Mouse (Mus musculus) WW6 (cell line): ENCODE results near the gene Bysl.
"Not testable (repeated sequence)": the region's sequence is repeated elsewhere in the genome, so short reads cannot be mapped to it uniquely, and the experiment has no call there.

Experiments
- DNase-seq: peaks from one replicate; pipeline ENCODE4 v3.0.0-alpha.2; 2013; ENCODE audit warnings: low read depth, low spot score

The Bysl gene

DNA sequence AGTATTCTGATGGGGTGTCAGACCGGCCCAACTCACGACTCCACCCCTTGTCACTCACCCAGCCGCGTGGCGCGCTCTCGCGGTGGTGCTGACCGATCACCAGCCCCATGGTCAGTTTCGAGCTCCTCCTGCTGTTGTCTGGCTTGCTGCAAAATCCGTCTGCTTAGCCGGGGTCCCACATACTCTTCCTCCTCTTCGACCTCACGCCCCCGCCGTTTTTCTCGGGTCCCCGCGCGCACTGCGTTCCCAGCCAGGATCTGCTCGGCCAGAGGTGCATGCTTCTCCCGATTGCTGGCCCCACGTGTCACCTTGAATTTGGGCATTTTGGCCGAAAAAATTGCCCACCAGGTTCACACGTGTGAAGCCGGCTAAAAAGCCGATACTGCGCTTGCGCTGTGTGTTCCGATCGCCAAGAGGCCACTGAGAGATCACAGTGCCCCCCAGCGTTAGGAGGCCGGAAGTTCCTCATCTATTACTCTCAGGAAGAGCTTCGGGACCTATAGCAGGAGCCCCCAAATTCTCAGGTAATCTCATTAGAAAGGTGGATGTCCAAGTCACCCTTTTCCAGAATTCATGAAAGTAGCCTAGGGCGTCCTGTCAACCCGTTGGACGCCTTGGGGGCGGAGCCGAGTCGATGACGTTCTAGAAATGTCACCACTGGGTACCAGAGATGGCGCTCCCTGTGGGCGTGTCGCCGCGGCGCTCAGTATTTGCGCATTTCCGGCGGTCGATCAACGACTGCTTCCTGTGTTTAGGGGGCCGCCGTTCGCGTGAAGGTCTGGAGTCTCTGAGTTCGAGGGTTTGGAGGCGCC, at the start of gene Bysl, which contains the start of the genes Med20 and Gm20517:
Bysl (minus strand) TSS at position 644 of the 812 bp plus-strand sequence.
Med20 (plus strand) TSS at position 734 of the 812 bp plus-strand sequence.
Gm20517 (plus strand) TSS at position 741 of the 812 bp plus-strand sequence.
- DNase-seq: peak; percentile 89

DNA sequence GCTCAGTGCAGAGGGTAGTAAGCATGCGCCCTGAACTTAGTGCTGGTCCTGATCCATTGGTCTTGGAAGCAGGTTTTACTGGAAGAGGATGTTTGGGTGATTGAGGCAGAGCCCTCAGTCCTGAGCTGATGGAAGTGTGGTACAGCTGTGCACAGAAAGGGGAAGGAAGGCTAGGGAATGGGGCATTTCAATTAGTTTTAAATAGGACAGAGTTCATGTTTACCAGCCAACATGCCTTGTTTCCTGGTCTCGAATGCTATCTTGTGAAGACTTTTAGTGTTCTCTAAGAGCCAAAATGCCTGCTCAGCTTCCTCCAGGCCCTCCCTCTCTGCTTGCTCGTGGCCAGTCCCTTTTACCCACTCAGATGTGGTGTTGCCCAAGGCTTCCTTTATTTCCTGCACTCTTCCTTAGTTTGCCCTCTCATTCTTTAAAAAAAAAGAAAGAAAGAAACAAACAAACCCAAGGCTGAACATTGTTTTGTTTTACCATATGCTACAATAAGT, 47.5 kb upstream of the Bysl start:
- DNase-seq: no peak

DNA sequence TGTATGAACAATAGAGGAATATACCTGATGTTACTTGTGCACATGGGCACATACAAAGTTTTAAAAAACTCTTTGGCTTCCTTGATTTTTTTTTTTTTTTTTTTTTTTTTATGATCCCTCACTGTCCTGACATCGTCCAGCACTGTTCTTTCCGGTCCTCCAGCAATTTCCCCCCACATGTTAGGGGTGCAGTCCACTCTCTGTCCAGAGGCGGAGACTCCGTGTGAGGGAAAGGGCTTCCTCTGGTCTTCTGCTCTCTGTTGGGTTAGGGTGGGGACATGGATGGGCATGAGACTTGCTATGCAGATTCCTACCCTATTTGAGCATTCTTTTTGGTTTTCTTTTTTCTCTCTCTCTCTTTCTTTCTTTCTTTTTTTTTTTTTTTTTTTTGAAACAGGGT, 46.6 kb upstream of the Bysl start:
- DNase-seq: no peak

DNA sequence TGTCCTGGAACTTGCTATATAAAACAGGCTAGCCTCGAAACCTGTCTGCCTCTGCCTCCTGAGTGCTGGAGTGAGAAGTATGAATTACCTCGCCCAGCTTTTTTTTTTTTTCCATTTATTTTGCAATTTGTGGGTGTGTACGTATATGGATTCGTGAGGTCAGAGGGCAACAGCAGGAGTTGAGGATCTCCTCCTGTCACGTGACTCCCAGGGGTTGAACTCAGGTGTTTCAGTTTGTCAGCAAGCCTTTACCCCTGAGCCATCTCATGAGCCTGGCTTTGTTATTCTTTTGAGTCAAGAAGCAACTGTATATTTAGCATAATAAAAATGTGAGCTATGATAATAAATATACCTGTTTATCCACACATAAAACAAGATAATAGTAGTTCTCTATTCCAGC, 44.4 kb upstream of the Bysl start:
- DNase-seq: no peak

DNA sequence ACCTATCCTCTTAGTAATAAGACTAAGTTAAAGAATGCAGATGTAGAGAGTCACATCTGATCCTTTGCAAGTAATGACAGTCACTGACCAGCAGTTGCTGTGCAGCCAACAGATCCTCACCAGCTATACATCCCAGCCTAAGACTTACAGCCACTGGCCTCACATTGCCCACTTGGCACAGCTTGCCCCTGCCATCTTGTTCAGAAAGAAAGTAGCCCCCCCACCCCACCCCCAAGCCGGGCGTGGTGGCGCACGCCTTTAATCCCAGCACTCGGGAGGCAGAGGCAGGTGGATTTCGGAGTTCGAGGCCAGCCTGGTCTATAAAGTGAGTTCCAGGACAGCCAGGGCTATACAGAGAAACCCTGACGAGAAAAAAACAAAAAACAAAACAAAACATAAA, 43.1 kb upstream of the Bysl start:
- not testable (repeated sequence) for DNase-seq

DNA sequence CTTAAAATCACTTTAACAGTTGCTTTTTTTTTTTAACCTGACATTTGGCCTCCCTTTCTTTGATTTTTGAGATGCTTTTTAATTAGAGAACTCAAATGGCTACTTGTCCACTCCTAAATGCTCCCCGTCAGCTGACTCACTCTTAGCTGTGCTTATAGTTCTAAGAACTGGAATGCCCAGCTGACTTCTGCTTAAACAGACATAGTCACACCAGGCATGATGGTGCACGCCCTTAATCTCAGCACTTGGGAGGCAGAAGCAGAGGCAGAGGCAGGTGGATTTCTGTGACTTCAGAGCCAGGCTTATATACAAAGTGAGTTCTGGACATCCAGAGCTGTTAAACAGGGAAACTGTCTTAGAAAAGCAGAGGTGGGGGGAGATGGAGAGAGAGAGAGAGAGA, 40.7 kb upstream of the Bysl start:
- DNase-seq: no peak

DNA sequence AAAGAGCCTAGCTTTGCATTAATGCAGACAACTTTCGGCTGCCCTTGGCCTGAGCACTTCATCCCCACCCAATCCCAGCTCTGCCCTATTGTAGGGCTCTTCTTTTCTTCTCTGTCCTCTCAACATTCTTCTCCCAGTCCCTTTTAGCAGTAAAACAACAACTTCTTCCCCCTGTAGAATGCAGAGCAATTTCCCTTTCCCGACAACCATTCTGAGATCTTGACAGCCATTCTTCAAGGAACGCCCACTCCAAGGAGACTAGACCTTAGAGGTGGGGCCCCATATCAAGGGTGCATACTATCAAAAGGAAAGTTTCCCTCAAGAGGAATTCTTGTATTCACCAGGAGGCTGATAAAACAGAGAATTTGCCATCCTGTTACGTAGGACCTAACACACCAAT, 37.7 kb upstream of the Bysl start:
- DNase-seq: no peak

DNA sequence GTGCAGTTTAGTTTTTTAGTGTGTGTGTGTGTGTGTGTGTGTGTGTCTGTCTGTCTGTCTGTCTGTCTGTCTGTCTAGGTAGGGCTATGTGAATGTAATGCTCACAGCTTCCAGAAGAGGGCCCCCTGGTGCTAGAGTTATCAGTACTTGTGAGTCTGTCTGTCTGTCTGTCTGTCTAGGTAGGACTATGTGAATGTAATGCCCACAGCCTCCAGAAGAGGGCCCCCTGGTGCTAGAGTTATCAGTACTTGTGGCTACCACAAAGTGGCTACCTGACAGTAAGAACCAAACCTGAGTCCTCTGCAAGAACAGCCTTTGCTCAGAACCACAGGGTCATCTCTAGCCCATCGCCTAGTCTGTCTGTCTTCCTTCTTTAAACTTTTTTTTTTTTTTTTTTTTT, 35.4 kb upstream of the Bysl start:
- DNase-seq: peak; percentile 70

DNA sequence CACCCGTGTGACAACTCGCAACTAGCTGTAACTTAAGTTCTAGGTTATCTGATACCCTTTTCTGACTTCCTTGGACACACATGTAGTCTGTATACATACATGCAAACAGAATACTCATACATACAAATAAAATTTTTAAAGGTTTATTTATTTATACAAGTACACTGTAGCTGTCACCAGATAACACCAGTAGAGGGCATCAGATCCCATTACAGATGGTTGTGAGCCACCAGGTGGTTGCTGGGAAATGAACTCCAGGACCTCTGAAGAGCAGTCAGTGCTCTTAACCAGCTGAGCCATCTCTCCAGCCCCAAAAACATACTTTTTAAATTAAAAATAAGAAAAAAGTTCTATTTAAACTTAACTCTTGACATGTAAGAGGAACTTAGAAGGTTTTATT, 31.7 kb upstream of the Bysl start:
- DNase-seq: no peak

DNA sequence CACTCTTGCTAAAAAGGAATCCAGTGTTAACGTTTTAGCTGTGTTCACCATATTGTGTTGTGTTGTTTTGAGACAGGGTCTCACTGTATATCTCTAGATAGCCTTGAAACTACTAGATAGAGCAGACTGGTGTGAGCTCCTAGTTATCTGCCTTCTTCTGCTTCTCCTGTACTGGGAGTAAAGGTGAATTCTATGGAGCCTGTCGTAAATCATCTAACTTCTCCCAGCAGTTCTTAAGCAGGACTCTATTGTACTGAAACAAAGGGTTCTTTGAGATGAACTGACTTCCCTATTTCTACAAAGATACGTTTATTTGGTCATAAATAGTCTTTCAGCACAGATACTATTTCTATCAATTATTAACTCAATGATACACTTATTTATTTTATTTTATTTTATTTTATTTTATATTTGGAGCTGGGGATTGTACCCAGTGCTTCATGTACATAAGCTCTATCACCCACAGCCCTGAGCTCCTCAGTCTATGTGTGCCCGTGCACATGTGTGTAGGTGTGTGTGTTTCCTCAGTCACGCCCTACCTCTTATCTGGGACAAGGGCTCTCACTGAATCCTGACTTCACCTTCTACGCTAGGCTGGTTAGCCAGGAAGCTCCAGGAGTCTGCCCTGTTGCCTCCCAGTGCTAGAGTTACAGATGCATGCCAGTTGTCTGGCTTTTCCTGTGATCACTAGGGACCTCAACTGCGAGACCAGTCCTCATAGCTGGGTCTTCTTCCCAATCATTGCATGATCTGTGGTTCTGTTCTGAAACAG, 22.9 kb upstream of the Bysl start:
- no peak for DNase-seq

DNA sequence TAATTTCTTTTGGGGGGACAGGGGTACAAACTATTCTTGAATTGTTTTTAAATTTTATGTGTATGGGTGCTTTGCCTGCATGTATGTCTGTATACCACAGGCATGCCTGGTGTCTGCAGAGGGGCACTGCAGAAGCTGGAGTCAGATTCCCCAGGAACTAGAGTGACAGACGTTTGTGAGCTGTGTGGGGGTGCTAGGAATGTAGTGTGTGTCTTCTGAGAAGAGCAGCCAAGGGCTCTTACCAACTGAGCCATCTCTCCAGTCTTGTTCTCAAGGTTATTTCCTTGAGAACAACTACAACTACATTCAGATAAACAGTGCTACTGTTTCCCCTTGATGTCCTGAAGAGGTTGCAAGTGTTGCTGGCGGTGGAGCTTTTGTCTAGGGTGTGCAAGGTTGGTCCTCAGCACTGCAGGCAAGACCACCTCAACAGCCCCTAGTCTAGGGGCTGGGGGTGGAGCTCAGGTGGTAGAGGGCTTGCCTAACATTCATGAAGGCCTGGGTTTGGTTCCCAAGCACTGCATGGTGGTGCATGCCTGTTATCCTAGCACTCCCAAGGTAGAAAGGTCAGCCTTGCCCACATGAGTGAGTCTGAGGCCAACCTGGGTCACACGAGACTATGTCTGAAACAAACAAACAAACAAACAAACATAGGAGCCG, 21.0 kb upstream of the Bysl start:
- DNase-seq: no peak

DNA sequence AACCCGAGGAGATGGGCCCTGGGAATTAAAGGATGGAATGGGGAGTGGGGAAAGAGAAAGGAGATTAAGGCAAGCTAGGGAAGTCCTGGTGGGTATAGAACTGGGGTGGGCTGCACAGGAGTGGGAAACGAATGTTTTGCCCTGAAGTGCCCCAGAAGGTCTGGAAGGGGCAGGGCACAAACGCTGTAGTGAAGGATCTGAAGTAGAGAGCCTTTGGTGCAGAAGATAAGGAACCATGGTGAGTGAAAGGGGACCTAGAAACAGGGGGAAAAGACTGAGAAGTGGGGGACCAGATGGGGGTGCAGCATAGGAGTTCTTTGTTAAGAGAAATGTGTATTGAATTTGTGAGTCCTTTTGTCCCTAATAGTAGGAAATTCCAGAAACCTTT, 19.4 kb upstream of the Bysl start, which contains the start of gene Usp49:
Usp49 (plus strand) TSS at position 13 of the 388 bp plus-strand sequence.
- DNase-seq: no peak

DNA sequence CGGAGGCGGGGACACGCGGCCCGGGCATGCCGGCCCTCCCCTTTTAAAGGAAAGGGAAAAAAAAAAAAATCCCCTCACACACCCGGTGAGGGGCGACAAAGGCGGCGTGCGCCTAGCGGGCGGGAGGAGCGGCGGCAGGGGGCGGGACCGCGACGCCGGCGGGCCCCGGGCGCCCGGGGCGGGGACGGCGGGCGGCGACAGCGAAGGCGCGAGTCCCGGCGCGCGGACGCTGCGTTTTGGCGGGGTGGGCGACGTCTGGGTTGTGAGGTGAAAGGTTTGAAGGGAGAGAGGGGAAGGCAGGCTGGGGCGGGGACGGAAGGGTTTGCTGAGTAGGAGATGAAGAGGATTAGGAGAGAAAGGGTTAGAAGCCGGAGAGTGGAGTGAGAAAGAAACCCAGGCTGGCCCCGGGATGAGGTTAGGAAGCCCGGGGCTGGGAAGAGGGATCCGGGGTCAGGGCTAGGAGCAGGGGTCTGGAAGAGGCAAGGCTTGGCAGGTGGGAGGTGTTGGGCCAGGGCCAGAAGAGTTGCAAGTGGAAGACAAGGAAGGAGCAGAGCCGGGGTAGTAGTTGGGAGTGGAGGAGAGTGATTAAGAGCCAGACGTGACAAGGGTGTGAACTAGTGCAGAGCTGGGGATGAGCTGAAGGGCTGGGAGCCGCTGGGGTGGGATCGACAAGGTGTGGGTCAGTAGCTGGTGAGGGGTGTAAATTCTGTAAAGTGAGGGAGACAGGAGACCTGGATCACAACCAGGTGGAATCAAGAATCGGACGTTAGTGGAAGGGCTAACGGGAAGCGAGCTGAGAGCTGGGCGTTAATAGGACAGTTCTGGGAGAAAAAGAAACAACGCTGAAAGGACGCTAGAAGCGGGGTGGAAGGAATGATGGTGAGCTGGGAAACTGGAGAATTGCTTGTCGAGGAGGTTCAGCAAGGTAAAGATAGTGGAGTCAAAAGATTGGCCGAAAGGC, 18.7 kb upstream of the Bysl start:
- no peak for DNase-seq

DNA sequence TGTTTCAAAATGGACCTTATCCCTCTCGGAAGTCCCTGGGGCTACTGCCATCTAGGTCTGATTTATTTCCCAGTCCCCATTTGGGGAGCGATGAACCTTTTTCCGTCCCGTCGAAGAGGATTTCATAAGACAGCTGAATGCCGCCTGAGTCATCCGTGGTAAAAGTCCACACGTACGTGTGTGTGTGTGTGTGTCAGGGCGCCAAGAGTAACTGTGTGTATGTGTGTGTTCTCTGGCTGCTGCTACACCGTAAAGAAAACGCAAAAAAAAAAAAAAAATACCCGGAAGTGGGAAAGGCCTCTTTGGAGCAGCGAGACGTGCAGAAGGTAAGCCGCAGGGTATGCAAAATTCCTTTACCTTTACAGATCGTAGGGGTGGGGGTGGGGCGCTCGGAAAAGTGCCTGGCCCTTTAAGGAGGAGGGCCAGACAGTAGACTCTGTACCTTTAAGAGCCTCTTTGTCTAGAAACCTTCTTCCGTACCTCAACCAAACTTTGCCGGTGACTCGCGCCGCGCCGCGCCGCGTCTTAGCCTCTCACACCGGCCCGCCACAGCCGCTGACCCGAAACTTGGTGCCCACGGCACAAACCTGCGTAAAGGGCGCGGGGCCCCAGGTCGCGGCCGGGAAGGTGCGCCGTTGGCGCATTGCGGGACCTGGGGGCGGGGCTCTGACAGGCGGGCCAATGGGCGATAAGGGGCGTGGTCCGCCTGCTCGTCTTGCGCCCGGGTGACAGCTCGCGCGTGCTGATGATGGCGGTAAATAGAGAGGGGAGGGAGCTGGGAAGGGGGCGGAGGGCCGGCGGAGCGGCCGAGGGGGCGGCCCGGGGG, 17.8 kb upstream of the Bysl start:
- DNase-seq: peak; percentile 90

DNA sequence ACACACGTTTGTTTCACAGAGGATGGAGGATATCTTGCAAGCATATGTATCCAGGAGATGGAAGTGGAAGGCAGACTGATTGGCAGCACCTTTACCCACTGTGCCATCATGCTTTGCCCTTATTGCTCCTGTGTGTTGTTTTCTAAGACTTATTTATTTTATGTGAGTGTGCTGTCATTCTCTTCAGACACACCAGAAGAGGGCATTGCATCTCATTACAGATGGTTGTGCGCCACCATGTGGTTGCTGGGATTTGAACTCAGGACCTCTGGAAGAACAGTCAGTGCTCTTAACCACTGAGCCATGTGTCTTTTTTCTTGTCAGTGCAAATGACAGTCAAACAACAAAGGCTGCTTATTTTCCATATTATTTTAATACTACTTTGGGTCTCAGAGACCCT, 16.5 kb upstream of the Bysl start:
- no peak for DNase-seq

DNA sequence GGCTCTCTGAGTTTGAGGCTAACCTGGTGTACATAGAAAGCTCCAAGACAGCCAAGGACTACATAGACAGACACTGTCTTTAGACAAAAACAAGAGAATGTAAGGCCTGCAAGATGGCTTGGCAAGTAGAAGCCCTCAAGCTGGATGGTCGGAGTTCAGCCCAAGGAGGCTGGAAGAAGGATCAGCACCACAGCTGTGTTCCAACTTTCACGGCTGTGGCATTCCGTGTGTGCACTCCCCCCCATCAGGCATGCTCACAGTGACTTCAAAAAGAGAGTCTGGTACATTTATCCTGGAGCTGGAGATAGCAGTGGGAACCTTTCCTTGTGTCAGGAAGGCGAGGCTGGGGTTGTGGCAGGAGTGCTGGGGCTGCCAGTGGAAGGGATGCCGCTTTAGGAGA, 14.7 kb upstream of the Bysl start:
- DNase-seq: no peak

DNA sequence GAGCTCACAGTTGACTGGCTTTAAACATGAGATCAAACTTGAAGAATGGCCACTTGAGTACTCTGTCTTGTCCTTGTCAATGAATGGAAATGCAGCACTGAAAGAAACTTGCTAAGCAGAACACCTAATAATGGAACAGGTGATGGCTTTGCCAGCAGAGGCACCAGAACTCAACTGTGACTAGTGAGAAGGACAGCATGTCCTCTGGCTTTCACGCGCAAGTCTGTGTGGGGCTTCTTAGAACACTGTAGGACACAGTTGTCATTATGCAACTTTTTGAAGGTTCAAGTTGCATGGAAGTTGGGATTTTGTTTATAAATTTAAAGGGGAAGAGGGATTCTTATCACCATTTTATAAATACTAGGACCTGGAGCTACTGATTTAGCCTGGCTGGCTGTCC, 13.8 kb upstream of the Bysl start:
- DNase-seq: no peak

DNA sequence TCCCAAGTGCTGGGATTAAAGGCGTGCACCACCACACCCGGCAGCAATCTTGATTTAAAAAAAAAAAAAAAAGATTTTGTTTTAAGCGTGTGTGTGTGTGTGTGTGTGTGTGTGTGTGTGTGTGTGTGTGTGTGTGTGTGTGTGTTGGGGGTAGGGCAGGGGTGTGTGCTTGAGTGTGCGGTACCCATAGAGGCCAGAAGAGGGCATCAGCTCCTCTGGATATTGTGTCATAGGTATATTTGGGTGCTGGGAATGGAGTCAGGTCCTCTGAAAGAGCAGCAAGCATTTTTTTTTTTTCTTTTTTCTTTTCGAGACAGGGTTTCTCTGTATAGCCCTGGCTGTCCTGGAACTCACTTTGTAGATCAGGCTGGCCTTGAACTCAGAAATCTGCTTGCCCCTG, 13.3 kb upstream of the Bysl start:
- not testable (repeated sequence) for DNase-seq

DNA sequence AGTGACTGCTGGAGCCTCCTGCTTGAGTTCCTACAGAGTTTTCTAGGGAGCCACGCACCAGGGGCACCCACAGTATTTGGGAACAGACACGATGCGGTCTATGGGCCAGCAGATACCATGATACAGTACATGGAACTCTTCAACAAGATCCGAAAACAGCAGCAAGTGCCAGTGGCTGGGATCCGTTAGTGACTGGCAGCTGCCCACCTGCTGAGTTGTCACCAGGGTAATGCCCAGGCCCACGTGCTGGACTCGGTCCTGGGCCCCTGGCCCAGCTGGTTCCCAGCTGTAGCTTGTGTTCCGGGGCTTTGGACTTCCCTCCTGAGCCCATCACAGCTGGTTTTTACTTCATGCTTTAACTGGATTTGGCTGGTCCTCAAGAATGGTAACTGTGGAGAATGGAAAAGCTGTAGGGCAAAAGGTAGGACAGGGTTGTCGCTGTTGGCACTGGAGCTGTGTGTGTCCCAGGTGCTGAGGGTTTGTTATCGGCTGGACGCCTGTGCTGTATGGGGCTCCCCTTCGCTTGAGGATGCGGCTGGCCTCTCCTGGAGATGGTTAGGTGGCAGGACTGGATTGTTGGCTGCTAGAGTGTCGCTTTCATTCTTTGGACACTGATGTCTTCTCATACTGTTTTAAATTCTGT, 11.7 kb upstream of the Bysl start:
- no peak for DNase-seq
